Mouse (Mus musculus): ENCODE results near the gene Heatr1. TPM values are rescaled to one million over a fixed set of nuclear protein-coding genes. Genes with fewer than 3 reads are reported as not detected.

The Heatr1 gene
- total RNA-seq (2023) = 87.7 TPM

DNA sequence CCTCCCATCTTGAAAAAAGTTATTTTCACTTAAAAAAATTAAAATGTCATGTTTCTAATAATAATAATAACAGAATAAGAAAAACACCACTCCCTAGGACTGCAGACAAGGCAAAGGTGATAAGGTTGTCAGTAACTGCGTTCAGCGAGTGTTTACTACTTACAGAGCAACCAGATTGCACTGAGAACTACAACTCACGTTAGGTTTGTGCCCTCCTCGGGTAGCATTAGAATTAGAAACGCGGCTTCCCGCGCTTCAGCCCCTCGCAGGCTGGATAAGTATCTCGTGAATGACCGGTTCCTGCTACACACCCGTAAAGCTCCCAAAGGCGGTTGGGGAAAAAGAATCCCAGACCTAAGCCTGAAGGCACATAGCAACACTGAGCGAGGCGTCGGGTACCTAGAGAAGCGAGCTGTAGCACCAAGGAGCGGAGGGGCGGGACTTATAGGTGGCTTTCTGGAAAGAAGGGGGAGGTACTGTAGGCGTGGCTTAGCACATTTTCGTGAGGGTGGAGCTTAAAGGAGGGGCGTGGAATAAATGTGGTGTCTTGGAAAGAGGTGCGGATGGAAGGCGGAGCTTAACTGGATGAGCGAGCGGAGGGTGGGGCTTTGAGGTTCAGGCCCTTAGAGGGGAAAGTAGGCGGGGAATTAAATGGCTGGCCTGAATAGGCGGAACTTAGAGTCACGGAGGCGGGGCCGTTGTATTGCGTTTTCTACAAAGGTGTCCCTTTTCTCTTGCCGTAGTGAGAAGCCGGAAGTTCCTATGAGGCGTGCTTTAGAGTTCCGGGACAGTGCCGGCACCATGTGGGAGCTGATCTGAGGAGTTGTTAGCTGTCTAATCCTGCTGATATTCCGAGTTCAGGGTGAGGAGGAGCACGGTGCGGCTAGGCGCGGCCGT is at the start of gene Heatr1:
Gene Heatr1 (plus strand): TSS at position 419 of the 897 bp plus-strand sequence.

DNA sequence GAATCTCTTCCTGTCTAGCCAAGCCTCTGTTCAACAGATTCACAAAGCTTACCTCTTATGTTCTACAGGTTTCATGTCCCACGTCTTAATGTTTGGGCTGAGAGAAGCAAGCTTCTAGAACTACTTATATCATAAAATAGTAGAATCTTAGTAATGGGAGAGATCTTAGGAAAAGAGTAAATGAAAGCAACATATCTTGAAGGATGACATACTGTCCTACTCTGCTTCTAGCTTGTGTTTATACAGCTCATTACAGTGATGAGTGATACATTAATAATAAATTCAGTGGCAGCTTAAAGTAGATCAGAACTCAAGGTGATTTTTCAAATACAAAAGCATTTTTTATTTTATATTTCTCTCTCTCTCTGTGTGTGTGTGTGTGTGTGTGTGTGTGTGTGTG is 70.0 kb downstream of the Heatr1 start, which contains the start of gene Lgals8:
Gene Lgals8 (minus strand): TSS at position 101 of the 400 bp plus-strand sequence.

Other genes starting within 250 kb of the Heatr1 start
- 37.1 TPM for gene Mtr, start 136.9 kb upstream of the Heatr1 start, total RNA-seq (2023)
- 6.4 TPM for gene Actn2, start 54.3 kb upstream of the Heatr1 start, total RNA-seq (2023)
- gene Lgals8, start 69.9 kb downstream of the Heatr1 start, total RNA-seq (2023) = 88.8 TPM
- 1.6 TPM for gene Edaradd, start 125.4 kb downstream of the Heatr1 start, total RNA-seq (2023)
- 23.4 TPM for gene Ero1lb, start 170.8 kb downstream of the Heatr1 start, total RNA-seq (2023)

All from CD4-positive naive resting alpha-beta T cell, adult 76 days (primary cell).